26 mouse cellular contexts compared by ENCODE assay signal in genomic region chr10:60718491-60718890, GRCm38 (mm10). TPM values are rescaled to one million over a fixed set of nuclear protein-coding genes. Genes with fewer than 3 reads are reported as not detected.
"Had no signal": no experiment of that assay in that cellular context is flagged by ENCODE, and none has a peak within 500 bp of the region (broad histone marks: within the 10 kb centered on the region; RNA-seq: fewer than 3 reads in every experiment).

No protein-coding gene starts in this region.

- H3K4me1 ChIP-seq: embryonic facial prominence, embryonic 10.5 days; embryonic facial prominence, embryonic 12.5 days; embryonic facial prominence, embryonic 13.5 days; embryonic facial prominence, embryonic 15.5 days; heart, embryonic 10.5 days; heart, embryonic 12.5 days had no signal

- H3K27me3 ChIP-seq: embryonic facial prominence, embryonic 12.5 days; embryonic facial prominence, embryonic 13.5 days; embryonic facial prominence, embryonic 15.5 days; forebrain, embryonic 12.5 days; forebrain, embryonic 13.5 days; forebrain, embryonic 15.5 days; heart, embryonic 12.5 days had no signal

- H3K4me3 ChIP-seq: embryonic facial prominence, embryonic 10.5 days; embryonic facial prominence, embryonic 12.5 days; embryonic facial prominence, embryonic 13.5 days; embryonic facial prominence, embryonic 15.5 days; erythroblast, embryonic 14.5 days; forebrain, embryonic 10.5 days; forebrain, embryonic 12.5 days; forebrain, embryonic 13.5 days; forebrain, embryonic 15.5 days; gastrocnemius, adult 2 months; heart, embryonic 10.5 days; heart, embryonic 12.5 days had no signal

- H3K27ac ChIP-seq: embryonic facial prominence, embryonic 10.5 days; embryonic facial prominence, embryonic 12.5 days; embryonic facial prominence, embryonic 13.5 days; embryonic facial prominence, embryonic 15.5 days; forebrain, embryonic 10.5 days; forebrain, embryonic 12.5 days; forebrain, embryonic 13.5 days; forebrain, embryonic 15.5 days; gastrocnemius, adult 2 months; heart, embryonic 10.5 days had no signal

- H3K9ac ChIP-seq: embryonic facial prominence, embryonic 12.5 days; embryonic facial prominence, embryonic 13.5 days; embryonic facial prominence, embryonic 15.5 days; forebrain, embryonic 12.5 days; forebrain, embryonic 13.5 days; forebrain, embryonic 15.5 days; forebrain, postnatal 0 days; heart, embryonic 12.5 days had no signal

- DNase-seq: cerebellum, postnatal 10 days; cerebellum, postnatal 14 days; cerebellum, postnatal 25 days; cerebellum, postnatal 36 days; embryo, embryonic 11 days; forebrain, postnatal 0 days; gastrocnemius, adult 2 months; gastrocnemius, postnatal 10 days; gastrocnemius, postnatal 14 days; gastrocnemius, postnatal 25 days; gastrocnemius, postnatal 36 days; heart, adult 11 months; heart, adult 18-20 months had no signal

RNA-seq across cellular contexts. Expression of gene Cdh23, which starts 22.2 kb away (rescaled TPM):
- total RNA-seq: common myeloid progenitor, adult 5-6 weeks; granulocyte monocyte progenitor cell, adult 5-6 weeks had no signal
